Mouse (Mus musculus): Measurements from ENCODE around the gene Slc35e2.
"Not testable (repeated sequence)": the region's sequence is repeated elsewhere in the genome, so short reads cannot be mapped to it uniquely, and the experiment has no call there.

DNA sequence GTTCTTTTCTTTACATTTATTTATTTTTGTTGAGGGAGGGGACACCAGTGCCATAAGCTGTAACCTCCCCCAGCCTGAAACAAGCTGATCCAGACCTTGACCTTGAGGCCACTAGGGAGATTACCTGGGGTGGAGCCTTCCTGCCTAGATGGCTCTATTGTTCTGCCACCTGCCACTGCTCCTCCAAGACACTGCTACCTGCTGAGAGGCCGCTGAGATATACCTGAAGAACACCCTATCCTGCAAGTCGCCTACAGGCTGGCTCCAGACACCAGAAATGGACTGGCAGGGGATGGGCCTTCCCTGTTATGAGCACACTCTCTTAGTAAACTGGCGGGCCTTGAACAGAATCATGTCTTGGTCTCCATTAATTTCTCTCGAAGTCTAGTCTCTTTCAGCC lies 69.0 kb downstream of the Slc35e2 start:
- TF ChIP-seq CTCF (IDR thresholded peaks at IDR 0.05; ENCODE audit: low read depth, low read length); POLR2A (IDR thresholded peaks at IDR 0.05; ENCODE audit: insufficient read depth, low read length): not testable (repeated sequence)
- TF ChIP-seq EP300 (IDR thresholded peaks at IDR 0.05; ENCODE audit: insufficient read depth, low read depth, low read length), result peak; percentile 99
